Mouse (Mus musculus): ENCODE measurements around the gene Iqcg. TPM values are rescaled to one million over a fixed set of nuclear protein-coding genes. Genes with fewer than 3 reads are reported as not detected.

The Iqcg gene
- polyA plus RNA-seq, 2 experiments, result 0.15 to 0.91 TPM

DNA sequence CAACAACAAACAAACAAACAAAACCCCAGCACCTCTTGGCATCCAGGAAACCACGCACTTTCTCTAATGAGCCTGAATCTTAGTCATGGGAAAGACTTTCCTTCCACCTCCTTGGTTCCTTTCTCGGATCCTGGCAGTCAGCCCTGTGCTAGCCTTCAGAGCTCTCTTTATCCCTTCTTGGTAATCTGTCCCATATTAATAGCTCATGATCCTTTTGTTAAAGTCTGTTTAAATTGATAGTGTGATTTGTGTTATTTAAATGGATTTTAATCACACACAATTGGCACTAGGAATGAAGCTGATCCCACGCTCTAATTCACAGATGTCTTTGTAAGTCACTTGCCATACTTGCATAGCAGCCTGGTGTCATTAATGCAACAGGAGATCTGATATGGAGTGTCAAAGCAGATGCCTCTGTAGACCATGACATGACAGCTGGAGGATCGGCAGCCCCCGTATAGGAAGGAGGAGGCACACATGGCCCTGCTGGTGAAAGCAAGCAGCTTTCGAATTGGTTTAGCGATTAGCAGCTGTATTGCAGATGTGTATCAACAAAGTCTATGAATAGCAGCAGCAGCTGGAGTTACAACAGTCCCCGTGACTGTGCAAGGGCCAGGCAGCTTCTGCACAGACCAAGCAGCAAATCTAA, 31.4 kb downstream of the Iqcg start:
- no peak overlapping the region for H3K4me2 ChIP-seq (ENCODE audit: low read depth)
- no peaks in the 10 kb centered on the region for H3K4me1 ChIP-seq (replicated peaks; ENCODE audit: control insufficient read depth in 2 of 2, insufficient read depth in 2 of 2, low read length in 1 of 2)
- no peaks in the 10 kb centered on the region for H3K36me3 ChIP-seq (replicated peaks; ENCODE audit: control insufficient read depth, insufficient read depth, low read depth)
- no peak overlapping the region for H3K4me3 ChIP-seq (ENCODE audit: insufficient read depth in 1 of 2, low read depth in 2 of 2, low read length in 2 of 2)
- H3K9me3 ChIP-seq (ENCODE audit: control insufficient read depth, low read length), result no peaks in the 10 kb centered on the region
- no peak overlapping the region for H3K9ac ChIP-seq (replicated peaks)
- 54% methylated on average over 8 of the region's 8 CpGs for WGBS (ENCODE audit: insufficient replicate concordance)
- no peak for TF ChIP-seq EP300 (IDR thresholded peaks at IDR 0.05; ENCODE audit: low read depth)
- TF ChIP-seq CTCF (IDR thresholded peaks at IDR 0.05; ENCODE audit: low read depth), result no peak
- H3K27me3 ChIP-seq (ENCODE audit: control insufficient read depth, insufficient read depth, low read length), result no peaks in the 10 kb centered on the region
- ATAC-seq (ENCODE audit: insufficient read depth), result no peak
- DNase-seq (ENCODE audit: low read depth in 3 of 3, low spot score in 3 of 3), result no peak
- H3K27ac ChIP-seq, result no peak overlapping the region

GRCm38 (mm10) chr16:33023750-33024149, 32.3 kb downstream of the Iqcg start:
- peak; percentile 98 for TF ChIP-seq CTCF (IDR thresholded peaks at IDR 0.05; ENCODE audit: low read depth)
- TF ChIP-seq EP300 (IDR thresholded peaks at IDR 0.05; ENCODE audit: low read depth), result no peak

DNA sequence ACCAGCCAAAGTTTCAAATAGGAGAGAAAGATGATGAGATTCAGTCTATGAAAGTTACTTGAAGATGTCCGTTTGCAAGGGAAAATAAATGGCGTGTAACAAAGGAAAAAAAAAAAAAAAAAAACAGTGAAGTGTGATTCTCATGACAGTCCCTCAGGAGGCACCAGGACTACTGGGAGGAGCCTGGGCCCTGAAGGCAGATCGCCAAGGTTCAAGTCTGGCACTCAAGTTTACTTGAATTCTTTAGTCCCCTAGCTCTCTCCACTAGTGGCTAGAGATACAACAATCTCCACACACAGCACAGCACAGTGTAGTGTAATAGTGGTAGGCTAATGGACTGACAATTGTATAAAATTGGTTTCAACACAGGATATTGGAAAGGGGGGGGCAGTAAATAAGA, 34.6 kb downstream of the Iqcg start:
- no peak overlapping the region for H3K9ac ChIP-seq (replicated peaks)
- DNase-seq (ENCODE audit: low read depth in 3 of 3, low spot score in 3 of 3) (no peak), ATAC-seq (ENCODE audit: insufficient read depth) (no peak)
- 57% methylated on average over 3 of the region's 3 CpGs for WGBS (ENCODE audit: insufficient replicate concordance)
- no peaks in the 10 kb centered on the region for H3K27me3 ChIP-seq (ENCODE audit: control insufficient read depth, insufficient read depth, low read length)
- H3K4me3 ChIP-seq (ENCODE audit: insufficient read depth in 1 of 2, low read depth in 2 of 2, low read length in 2 of 2), result no peak overlapping the region
- no peak overlapping the region for H3K4me2 ChIP-seq (ENCODE audit: low read depth)
- no peak overlapping the region for H3K27ac ChIP-seq
- TF ChIP-seq EP300 (IDR thresholded peaks at IDR 0.05; ENCODE audit: low read depth) (no peak), CTCF (IDR thresholded peaks at IDR 0.05; ENCODE audit: low read depth) (no peak)
- no peaks in the 10 kb centered on the region for H3K9me3 ChIP-seq (ENCODE audit: control insufficient read depth, low read length)
- no peaks in the 10 kb centered on the region for H3K36me3 ChIP-seq (replicated peaks; ENCODE audit: control insufficient read depth, insufficient read depth, low read depth)
- no peaks in the 10 kb centered on the region for H3K4me1 ChIP-seq (replicated peaks; ENCODE audit: control insufficient read depth in 2 of 2, insufficient read depth in 2 of 2, low read length in 1 of 2)

More at GRCm38 (mm10) chr16:33023750-33024149, 32.3 kb downstream of the Iqcg start:
- Histone ChIP-seq H3K27me3 (ENCODE audit: control insufficient read depth, insufficient read depth, low read length) (no peaks in the 10 kb centered on the region), H3K4me3 (ENCODE audit: insufficient read depth in 1 of 2, low read depth in 2 of 2, low read length in 2 of 2) (no peak overlapping the region), H3K9me3 (ENCODE audit: control insufficient read depth, low read length) (no peaks in the 10 kb centered on the region), H3K36me3 (replicated peaks; ENCODE audit: control insufficient read depth, insufficient read depth, low read depth) (no peaks in the 10 kb centered on the region), H3K4me2 (ENCODE audit: low read depth) (no peak overlapping the region), H3K4me1 (replicated peaks; ENCODE audit: control insufficient read depth in 2 of 2, insufficient read depth in 2 of 2, low read length in 1 of 2) (no peaks in the 10 kb centered on the region), H3K9ac (replicated peaks) (no peak overlapping the region), H3K27ac (no peak overlapping the region)
- ATAC-seq (ENCODE audit: insufficient read depth), result peak; percentile 26; the same call in 1 of the 2 replicates
- WGBS (ENCODE audit: insufficient replicate concordance), result 2% methylated on average over 4 of the region's 4 CpGs
- peak; percentile 57 to 64 (median 59) for DNase-seq (ENCODE audit: low read depth in 3 of 3, low spot score in 3 of 3)

GRCm38 (mm10) chr16:33019117-33019770, 36.8 kb downstream of the Iqcg start:
- ATAC-seq (ENCODE audit: insufficient read depth) (no peak), DNase-seq (ENCODE audit: low read depth in 3 of 3, low spot score in 3 of 3) (no peak)
- Histone ChIP-seq H3K4me1 (replicated peaks; ENCODE audit: control insufficient read depth in 2 of 2, insufficient read depth in 2 of 2, low read length in 1 of 2) (no peaks in the 10 kb centered on the region), H3K36me3 (replicated peaks; ENCODE audit: control insufficient read depth, insufficient read depth, low read depth) (no peaks in the 10 kb centered on the region), H3K9ac (replicated peaks) (no peak overlapping the region), H3K27ac (no peak overlapping the region), H3K27me3 (ENCODE audit: control insufficient read depth, insufficient read depth, low read length) (no peaks in the 10 kb centered on the region), H3K9me3 (ENCODE audit: control insufficient read depth, low read length) (no peaks in the 10 kb centered on the region), H3K4me3 (ENCODE audit: insufficient read depth in 1 of 2, low read depth in 2 of 2, low read length in 2 of 2) (no peak overlapping the region), H3K4me2 (ENCODE audit: low read depth) (peak overlapping the region; percentile 13; the same call in 1 of the 2 replicates)
- TF ChIP-seq CTCF (IDR thresholded peaks at IDR 0.05; ENCODE audit: low read depth), result no peak
- no peak for TF ChIP-seq EP300 (IDR thresholded peaks at IDR 0.05; ENCODE audit: low read depth)
- 71% methylated on average over 21 of the region's 21 CpGs for WGBS (ENCODE audit: insufficient replicate concordance)

DNA sequence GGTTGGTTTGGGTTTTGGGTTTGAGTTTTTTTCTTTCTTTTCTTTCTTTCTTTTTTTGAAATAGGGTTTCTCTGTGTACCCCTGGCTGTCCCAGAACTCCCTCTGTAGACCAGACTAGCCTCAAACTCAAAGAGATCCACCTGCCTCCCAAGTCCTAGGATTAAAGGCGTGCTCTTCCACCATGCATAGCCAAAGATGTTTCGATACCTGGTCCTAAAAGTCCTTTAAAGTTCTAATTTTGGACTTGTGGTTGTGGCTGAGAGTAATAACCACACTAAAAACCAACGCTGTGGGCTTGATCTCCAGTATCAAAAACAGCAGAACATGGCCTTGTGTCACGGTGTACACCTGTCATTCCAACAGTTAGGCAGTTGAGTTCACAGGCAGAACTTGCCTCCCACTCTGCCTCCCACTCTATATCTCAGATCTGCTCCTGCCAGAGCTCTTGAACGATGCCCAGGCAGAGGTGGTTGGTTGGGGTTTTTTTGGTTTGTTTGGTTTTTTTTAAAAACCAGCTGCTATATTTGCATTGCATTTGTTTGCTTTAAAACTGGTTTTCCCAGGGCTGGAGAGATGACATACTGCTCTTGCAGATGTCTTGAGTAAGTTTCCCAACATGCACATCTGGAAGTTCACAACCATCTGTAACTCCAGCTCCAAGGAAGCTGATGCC, 38.2 kb downstream of the Iqcg start:
- no peak for TF ChIP-seq EP300 (IDR thresholded peaks at IDR 0.05; ENCODE audit: low read depth)
- TF ChIP-seq CTCF (IDR thresholded peaks at IDR 0.05; ENCODE audit: low read depth), result no peak
- ATAC-seq (ENCODE audit: insufficient read depth) (no peak), DNase-seq (ENCODE audit: low read depth in 3 of 3, low spot score in 3 of 3) (no peak)
- H3K9ac ChIP-seq (replicated peaks), result no peak overlapping the region
- no peaks in the 10 kb centered on the region for H3K27me3 ChIP-seq (ENCODE audit: control insufficient read depth, insufficient read depth, low read length)
- H3K4me1 ChIP-seq (replicated peaks; ENCODE audit: control insufficient read depth in 2 of 2, insufficient read depth in 2 of 2, low read length in 1 of 2), result no peaks in the 10 kb centered on the region
- H3K4me2 ChIP-seq (ENCODE audit: low read depth), result no peak overlapping the region
- peaks cover 6% of the 10 kb centered on the region; the same call in 1 of the 2 replicates for H3K36me3 ChIP-seq (replicated peaks; ENCODE audit: control insufficient read depth, insufficient read depth, low read depth)
- WGBS (ENCODE audit: insufficient replicate concordance), result 64% methylated on average over 5 of the region's 5 CpGs
- H3K4me3 ChIP-seq (ENCODE audit: insufficient read depth in 1 of 2, low read depth in 2 of 2, low read length in 2 of 2), result no peak overlapping the region
- no peak overlapping the region for H3K27ac ChIP-seq
- no peaks in the 10 kb centered on the region for H3K9me3 ChIP-seq (ENCODE audit: control insufficient read depth, low read length)
